Mouse (Mus musculus) forebrain, embryonic 14.5 days (tissue): ENCODE data around the gene Wnt5b. TPM values are rescaled to one million over a fixed set of nuclear protein-coding genes. Genes with fewer than 3 reads are reported as not detected.
A peak's percentile ranks its signal among the peaks of the same experiment; 100 is the strongest.

Experiments
- ATAC-seq: fragments of 200-750 bp; cut with Nextera tagmentation; 2 replicates; pipeline ENCODE4 v1.8.0; 2017; ENCODE audit warnings: mild to moderate bottlenecking, moderate library complexity
- DNase-seq: peaks from one replicate; pipeline ENCODE4 v3.0.0-alpha.2; 2015; ENCODE audit warnings: low spot score
- H3K27ac ChIP-seq: fragments of 300-500 bp; sonication (generic); 2 replicates; pipeline ENCODE4 v1.5.1; 2014; ENCODE audit warnings: low read depth, mild to moderate bottlenecking, control low read depth, low read length, moderate library complexity
- H3K27me3 ChIP-seq: fragments of 300-500 bp; sonication (generic); replicated peaks from 2 replicates; pipeline ENCODE4 v1.6.1; 2014; ENCODE audit warnings: low read length, control low read depth, mixed read lengths; ENCODE audit not compliant: control insufficient read depth, insufficient read depth
- H3K36me3 ChIP-seq: fragments of 300-500 bp; sonication (generic); 2 replicates; pipeline ENCODE4 v1.6.1; 2014; ENCODE audit warnings: low read length, control low read depth; ENCODE audit not compliant: control insufficient read depth, insufficient read depth
- H3K4me1 ChIP-seq: fragments of 300-500 bp; sonication (generic); 2 replicates; pipeline ENCODE4 v1.6.1; 2014; ENCODE audit warnings: antibody characterized with exemption, low read length, control low read depth; ENCODE audit not compliant: control insufficient read depth, insufficient read depth
- H3K4me2 ChIP-seq: fragments of 300-500 bp; sonication (generic); 2 replicates; pipeline ENCODE4 v1.6.1; 2014; ENCODE audit warnings: mild to moderate bottlenecking, control low read depth, low read length
- H3K4me3 ChIP-seq: fragments of 300-500 bp; sonication (generic); 2 replicates; pipeline ENCODE4 v1.5.1; 2014; ENCODE audit warnings: low read depth, low read length, control low read depth
- H3K9ac ChIP-seq: fragments of 300-500 bp; sonication (generic); 2 replicates; pipeline ENCODE4 v1.6.1; 2014; ENCODE audit warnings: mild to moderate bottlenecking, low read length, control low read depth, moderate library complexity
- H3K9me3 ChIP-seq: fragments of 300-500 bp; sonication (generic); replicated peaks from 2 replicates; pipeline ENCODE4 v1.6.1; 2016; ENCODE audit warnings: low read length, control low read depth, mixed read lengths; ENCODE audit not compliant: control insufficient read depth
- WGBS: fragments of 180-500 bp; shearing (Covaris S2); extraction: QIAGEN DNeasy Blood & Tissue Kit; methylation state at CpG from one replicate; pipeline ENCODE4 v1.1.7; 2014; 5-methylcytosine and 5-hydroxymethylcytosine counted together
- polyA plus RNA-seq: library from polyadenylated mRNA; unstranded; fragments of >200 nt; fragmentation: Nextera tagmentation; extraction: Ambion mirVana; gene quantifications from 2 replicates; pipeline ENCODE4 v1.2.1, GENCODE M21; 2014

Gene Wnt5b
- polyA plus RNA-seq, 1 experiment from 2014 or later = 3.4 TPM

GRCm38 (mm10) chr6:119572296-119572695, 28.1 kb upstream of the Wnt5b start:
- Histone ChIP-seq H3K9ac (no peak overlapping the region), H3K9me3 (no peaks in the 10 kb centered on the region), H3K4me3 (no peak overlapping the region), H3K4me2 (no peak overlapping the region), H3K27me3 (no peaks in the 10 kb centered on the region), H3K27ac (no peak overlapping the region), H3K36me3 (peaks cover 34% of the 10 kb centered on the region), H3K4me1 (no peaks in the 10 kb centered on the region)
- DNase-seq (no peak), ATAC-seq (no peak)
- WGBS = 81% methylated on average over 7 of the region's 7 CpGs

GRCm38 (mm10) chr6:119570797-119571196, 26.6 kb upstream of the Wnt5b start:
- no peak overlapping the region for H3K4me2 ChIP-seq
- H3K9me3 ChIP-seq = no peaks in the 10 kb centered on the region
- no peak for ATAC-seq
- no peak for DNase-seq
- no peaks in the 10 kb centered on the region for H3K4me1 ChIP-seq
- 88% methylated on average over 4 of the region's 4 CpGs for WGBS
- no peaks in the 10 kb centered on the region for H3K27me3 ChIP-seq
- H3K9ac ChIP-seq = no peak overlapping the region
- H3K36me3 ChIP-seq = peaks cover 34% of the 10 kb centered on the region
- no peak overlapping the region for H3K27ac ChIP-seq
- no peak overlapping the region for H3K4me3 ChIP-seq

GRCm38 (mm10) chr6:119568339-119568738, 24.2 kb upstream of the Wnt5b start:
- no peak for ATAC-seq
- no peak overlapping the region for H3K4me2 ChIP-seq
- no peak overlapping the region for H3K27ac ChIP-seq
- no peaks in the 10 kb centered on the region for H3K27me3 ChIP-seq
- no peak overlapping the region for H3K9ac ChIP-seq
- DNase-seq = no peak
- H3K36me3 ChIP-seq = peaks cover 18% of the 10 kb centered on the region
- no peaks in the 10 kb centered on the region for H3K4me1 ChIP-seq
- 76% methylated on average over 2 of the region's 2 CpGs for WGBS
- no peak overlapping the region for H3K4me3 ChIP-seq
- no peaks in the 10 kb centered on the region for H3K9me3 ChIP-seq

- Histone ChIP-seq H3K9ac (no peak overlapping the region), H3K4me2 (no peak overlapping the region), H3K9me3 (no peaks in the 10 kb centered on the region), H3K4me1 (no peaks in the 10 kb centered on the region), H3K27ac (no peak overlapping the region), H3K36me3 (peaks cover 9% of the 10 kb centered on the region), H3K27me3 (no peaks in the 10 kb centered on the region), H3K4me3 (no peak overlapping the region)
- ATAC-seq (no peak), DNase-seq (no peak)
- 93% methylated on average over 23 of the region's 23 CpGs for WGBS
Measured at GRCm38 (mm10) chr6:119565451-119566379, 21.6 kb upstream of the Wnt5b start.

GRCm38 (mm10) chr6:119562558-119562957, 18.4 kb upstream of the Wnt5b start:
- Histone ChIP-seq H3K36me3 (no peaks in the 10 kb centered on the region), H3K4me3 (no peak overlapping the region), H3K4me2 (no peak overlapping the region), H3K4me1 (no peaks in the 10 kb centered on the region), H3K9ac (no peak overlapping the region), H3K9me3 (no peaks in the 10 kb centered on the region), H3K27ac (no peak overlapping the region), H3K27me3 (no peaks in the 10 kb centered on the region)
- no peak for DNase-seq
- no peak for ATAC-seq
- 91% methylated on average over 10 of the region's 10 CpGs for WGBS

GRCm38 (mm10) chr6:119558855-119559254, 14.7 kb upstream of the Wnt5b start:
- Histone ChIP-seq H3K9me3 (no peaks in the 10 kb centered on the region), H3K36me3 (no peaks in the 10 kb centered on the region), H3K4me1 (no peaks in the 10 kb centered on the region), H3K27ac (no peak overlapping the region), H3K9ac (no peak overlapping the region), H3K4me2 (no peak overlapping the region), H3K27me3 (no peaks in the 10 kb centered on the region), H3K4me3 (no peak overlapping the region)
- DNase-seq (no peak), ATAC-seq (no peak)
- 86% methylated on average over 7 of the region's 7 CpGs for WGBS

GRCm38 (mm10) chr6:119554439-119554838, 10.3 kb upstream of the Wnt5b start:
- no peak overlapping the region for H3K27ac ChIP-seq
- no peak overlapping the region for H3K4me3 ChIP-seq
- H3K9ac ChIP-seq = no peak overlapping the region
- H3K36me3 ChIP-seq = no peaks in the 10 kb centered on the region
- H3K27me3 ChIP-seq = no peaks in the 10 kb centered on the region
- H3K4me2 ChIP-seq = no peak overlapping the region
- 65% methylated on average over 8 of the region's 8 CpGs for WGBS
- no peak for ATAC-seq
- no peaks in the 10 kb centered on the region for H3K9me3 ChIP-seq
- no peak for DNase-seq
- H3K4me1 ChIP-seq = no peaks in the 10 kb centered on the region

- no peak overlapping the region for H3K27ac ChIP-seq
- WGBS = under 1% methylated on average over 14 of the region's 14 CpGs
- no peaks in the 10 kb centered on the region for H3K4me1 ChIP-seq
- H3K9me3 ChIP-seq = no peaks in the 10 kb centered on the region
- H3K36me3 ChIP-seq = no peaks in the 10 kb centered on the region
- peak; percentile 41; the same call in 1 of the 2 replicates for ATAC-seq
- peak; percentile 22 for DNase-seq
- peak overlapping the region; percentile 94 for H3K4me2 ChIP-seq
- peak overlapping the region; percentile 74 for H3K9ac ChIP-seq
- peak overlapping the region; percentile 69 for H3K4me3 ChIP-seq
- peaks cover 4% of the 10 kb centered on the region; the same call in 1 of the 2 replicates for H3K27me3 ChIP-seq
Measured at GRCm38 (mm10) chr6:119544518-119544864, 344 bp upstream of the Wnt5b start.

- Histone ChIP-seq H3K36me3 (no peaks in the 10 kb centered on the region), H3K9ac (peak overlapping the region; percentile 74), H3K4me1 (no peaks in the 10 kb centered on the region), H3K27me3 (peaks cover 4% of the 10 kb centered on the region; the same call in 1 of the 2 replicates), H3K9me3 (no peaks in the 10 kb centered on the region), H3K4me2 (peak overlapping the region; percentile 94), H3K4me3 (peak overlapping the region; percentile 69), H3K27ac (no peak overlapping the region)
- peak; percentile 50 for ATAC-seq
- WGBS = 0% methylated on average over 23 of the region's 30 CpGs
- peak; percentile 23 for DNase-seq
Measured at GRCm38 (mm10) chr6:119543456-119543802, 718 bp downstream of the Wnt5b start.
